Mouse (Mus musculus): ENCODE measurements at regions not wholly inside any gene's neighbourhood (a gene's known extent, or its start where the extent isn't known, plus 50 kb on each side); places are given as distances from the start of the nearest gene placed in this dataset.

- no peak overlapping the region for H3K4me3 ChIP-seq (ENCODE audit: low read depth, low read length)
- H3K27ac ChIP-seq (ENCODE audit: insufficient read depth, low read depth, low read length) = no peak overlapping the region
- TF ChIP-seq CTCF (IDR thresholded peaks at IDR 0.05; ENCODE audit: extremely low read depth, insufficient read length, insufficient replicate concordance, low read depth, low read length) (no peak), POLR2A (IDR thresholded peaks at IDR 0.05; ENCODE audit: low read depth, low read length) (no peak)
- H3K27me3 ChIP-seq (ENCODE audit: control insufficient read depth, insufficient read depth, low read length) = no peaks in the 10 kb centered on the region
- no peaks in the 10 kb centered on the region for H3K36me3 ChIP-seq (ENCODE audit: control insufficient read depth, insufficient read depth, low read length)
- H3K4me1 ChIP-seq (ENCODE audit: control insufficient read depth, insufficient read depth, insufficient read length, low read length) = no peaks in the 10 kb centered on the region
- 82% methylated on average over 6 of the region's 6 CpGs for WGBS
Measured at GRCm38 (mm10) chr7:111395111-111395510, 312.3 kb upstream of the Eif4g2 start.

GRCm38 (mm10) chr7:111393846-111394245 is 311.0 kb upstream of the Eif4g2 start:
- H3K27ac ChIP-seq (ENCODE audit: insufficient read depth, low read depth, low read length) = no peak overlapping the region
- no peaks in the 10 kb centered on the region for H3K36me3 ChIP-seq (ENCODE audit: control insufficient read depth, insufficient read depth, low read length)
- H3K4me3 ChIP-seq (ENCODE audit: low read depth, low read length) = no peak overlapping the region
- H3K27me3 ChIP-seq (ENCODE audit: control insufficient read depth, insufficient read depth, low read length) = no peaks in the 10 kb centered on the region
- no peaks in the 10 kb centered on the region for H3K4me1 ChIP-seq (ENCODE audit: control insufficient read depth, insufficient read depth, insufficient read length, low read length)
- TF ChIP-seq CTCF (IDR thresholded peaks at IDR 0.05; ENCODE audit: extremely low read depth, insufficient read length, insufficient replicate concordance, low read depth, low read length) (no peak), POLR2A (IDR thresholded peaks at IDR 0.05; ENCODE audit: low read depth, low read length) (no peak)

GRCm38 (mm10) chr7:111389690-111390089 is 306.9 kb upstream of the Eif4g2 start:
- no peak for TF ChIP-seq POLR2A (IDR thresholded peaks at IDR 0.05; ENCODE audit: low read depth, low read length)
- TF ChIP-seq CTCF (IDR thresholded peaks at IDR 0.05; ENCODE audit: extremely low read depth, insufficient read length, insufficient replicate concordance, low read depth, low read length) = no peak
- no peaks in the 10 kb centered on the region for H3K36me3 ChIP-seq (ENCODE audit: control insufficient read depth, insufficient read depth, low read length)
- no peaks in the 10 kb centered on the region for H3K27me3 ChIP-seq (ENCODE audit: control insufficient read depth, insufficient read depth, low read length)
- H3K4me3 ChIP-seq (ENCODE audit: low read depth, low read length) = no peak overlapping the region
- H3K4me1 ChIP-seq (ENCODE audit: control insufficient read depth, insufficient read depth, insufficient read length, low read length) = no peaks in the 10 kb centered on the region
- no peak overlapping the region for H3K27ac ChIP-seq (ENCODE audit: insufficient read depth, low read depth, low read length)

GRCm38 (mm10) chr7:111374534-111374933 is 291.7 kb upstream of the Eif4g2 start:
- WGBS = 85% methylated on average over 7 of the region's 7 CpGs
- Histone ChIP-seq H3K27ac (ENCODE audit: insufficient read depth, low read depth, low read length) (no peak overlapping the region), H3K4me3 (ENCODE audit: low read depth, low read length) (no peak overlapping the region), H3K36me3 (ENCODE audit: control insufficient read depth, insufficient read depth, low read length) (no peaks in the 10 kb centered on the region), H3K4me1 (ENCODE audit: control insufficient read depth, insufficient read depth, insufficient read length, low read length) (no peaks in the 10 kb centered on the region), H3K27me3 (ENCODE audit: control insufficient read depth, insufficient read depth, low read length) (no peaks in the 10 kb centered on the region)
- no peak for TF ChIP-seq POLR2A (IDR thresholded peaks at IDR 0.05; ENCODE audit: low read depth, low read length)
- no peak for TF ChIP-seq CTCF (IDR thresholded peaks at IDR 0.05; ENCODE audit: extremely low read depth, insufficient read length, insufficient replicate concordance, low read depth, low read length)

- Histone ChIP-seq H3K4me1 (ENCODE audit: control insufficient read depth, insufficient read depth, insufficient read length, low read length) (no peaks in the 10 kb centered on the region), H3K27me3 (ENCODE audit: control insufficient read depth, insufficient read depth, low read length) (no peaks in the 10 kb centered on the region), H3K4me3 (ENCODE audit: low read depth, low read length) (no peak overlapping the region), H3K36me3 (ENCODE audit: control insufficient read depth, insufficient read depth, low read length) (no peaks in the 10 kb centered on the region), H3K27ac (ENCODE audit: insufficient read depth, low read depth, low read length) (no peak overlapping the region)
- WGBS = 88% methylated on average over 10 of the region's 10 CpGs
- TF ChIP-seq POLR2A (IDR thresholded peaks at IDR 0.05; ENCODE audit: low read depth, low read length) (no peak), CTCF (IDR thresholded peaks at IDR 0.05; ENCODE audit: extremely low read depth, insufficient read length, insufficient replicate concordance, low read depth, low read length) (no peak)
Measured at GRCm38 (mm10) chr7:111373380-111374173, 290.7 kb upstream of the Eif4g2 start.

GRCm38 (mm10) chr7:111370421-111370887 is 287.6 kb upstream of the Eif4g2 start:
- H3K27me3 ChIP-seq (ENCODE audit: control insufficient read depth, insufficient read depth, low read length) = no peaks in the 10 kb centered on the region
- WGBS = 50% methylated on average over 2 of the region's 2 CpGs
- H3K4me3 ChIP-seq (ENCODE audit: low read depth, low read length) = no peak overlapping the region

GRCm38 (mm10) chr7:111368296-111369004 is 285.6 kb upstream of the Eif4g2 start:
- no peak for TF ChIP-seq POLR2A (IDR thresholded peaks at IDR 0.05; ENCODE audit: low read depth, low read length)
- no peaks in the 10 kb centered on the region for H3K36me3 ChIP-seq (ENCODE audit: control insufficient read depth, insufficient read depth, low read length)
- WGBS = 60% methylated on average over 2 of the region's 2 CpGs

More at GRCm38 (mm10) chr7:111370421-111370887, 287.6 kb upstream of the Eif4g2 start:
- no peaks in the 10 kb centered on the region for H3K36me3 ChIP-seq (ENCODE audit: control insufficient read depth, insufficient read depth, low read length)
- TF ChIP-seq POLR2A (IDR thresholded peaks at IDR 0.05; ENCODE audit: low read depth, low read length) (no peak), CTCF (IDR thresholded peaks at IDR 0.05; ENCODE audit: extremely low read depth, insufficient read length, insufficient replicate concordance, low read depth, low read length) (no peak)
- no peaks in the 10 kb centered on the region for H3K4me1 ChIP-seq (ENCODE audit: control insufficient read depth, insufficient read depth, insufficient read length, low read length)
- H3K27ac ChIP-seq (ENCODE audit: insufficient read depth, low read depth, low read length) = no peak overlapping the region

More at GRCm38 (mm10) chr7:111368296-111369004, 285.6 kb upstream of the Eif4g2 start:
- no peaks in the 10 kb centered on the region for H3K27me3 ChIP-seq (ENCODE audit: control insufficient read depth, insufficient read depth, low read length)
- no peak overlapping the region for H3K4me3 ChIP-seq (ENCODE audit: low read depth, low read length)
- no peak overlapping the region for H3K27ac ChIP-seq (ENCODE audit: insufficient read depth, low read depth, low read length)
- H3K4me1 ChIP-seq (ENCODE audit: control insufficient read depth, insufficient read depth, insufficient read length, low read length) = no peaks in the 10 kb centered on the region
